Comparison of ENCODE assay signal across 21 mouse cellular contexts in genomic region chr14:102885240-102885598, GRCm38 (mm10).
A peak's percentile ranks its signal among the peaks of the same experiment; 100 is the strongest.
DNase-seq lines count a peak whose midpoint lies in the region; ATAC-seq lines count a peak whose summit lies in the region.
"Had no signal": no experiment of that assay in that cellular context is flagged by ENCODE, and none has a peak within 500 bp of the region (broad histone marks: within the 10 kb centered on the region; RNA-seq: fewer than 3 reads in every experiment).

No protein-coding gene starts in this region.

- WGBS in forebrain, embryonic 16.5 days = 96% methylated on average over 2 of the region's 2 CpGs
- 93% methylated on average over 2 of the region's 2 CpGs for WGBS in forebrain, embryonic 14.5 days
- WGBS in midbrain, embryonic 11.5 days = 95% methylated on average over 2 of the region's 2 CpGs
- WGBS in midbrain, embryonic 15.5 days = 88% methylated on average over 2 of the region's 2 CpGs
- WGBS in intestine, embryonic 16.5 days = 75% methylated on average over 2 of the region's 2 CpGs

- no peak for DNase-seq in forebrain, embryonic 14.5 days (ENCODE audit: low spot score)
- DNase-seq in midbrain, embryonic 11.5 days (ENCODE audit: low spot score, missing footprints) = peak; percentile 64
- DNase-seq in heart, adult 9 months (ENCODE audit: low spot score in 2 of 2) = no peak
- no peak for DNase-seq in thymus, postnatal 10 days (ENCODE audit: low spot score in 2 of 2)
- DNase-seq: adrenal gland, postnatal 10 days; cerebellum, adult 11 months; cerebellum, adult 8-10 months; cerebellum, postnatal 14 days; embryo, embryonic 11 days; gastrocnemius, postnatal 36 days; heart, postnatal 14 days had no signal

- H3K27me3 ChIP-seq in forebrain, embryonic 16.5 days (replicated peaks; ENCODE audit: control insufficient read depth, insufficient read depth, low read length) = no peaks in the 10 kb centered on the region
- no peaks in the 10 kb centered on the region for H3K27me3 ChIP-seq in forebrain, embryonic 14.5 days (replicated peaks; ENCODE audit: control insufficient read depth, insufficient read depth, low read length)
- no peaks in the 10 kb centered on the region for H3K27me3 ChIP-seq in midbrain, embryonic 11.5 days (ENCODE audit: control insufficient read depth, insufficient read depth, low read length)
- no peaks in the 10 kb centered on the region for H3K27me3 ChIP-seq in midbrain, embryonic 15.5 days (replicated peaks)
- H3K27me3 ChIP-seq in intestine, embryonic 16.5 days (replicated peaks; ENCODE audit: control insufficient read depth, insufficient read depth, low read length) = no peaks in the 10 kb centered on the region
- H3K27me3 ChIP-seq: embryonic facial prominence, embryonic 15.5 days; heart, embryonic 15.5 days; hindbrain, embryonic 13.5 days had no signal

- H3K9ac ChIP-seq in forebrain, embryonic 16.5 days (replicated peaks; ENCODE audit: low read depth, low read length) = no peak overlapping the region
- H3K9ac ChIP-seq in forebrain, embryonic 14.5 days (ENCODE audit: low read length) = no peak overlapping the region
- no peak overlapping the region for H3K9ac ChIP-seq in midbrain, embryonic 11.5 days (ENCODE audit: low read length)
- H3K9ac ChIP-seq in midbrain, embryonic 15.5 days = no peak overlapping the region
- H3K9ac ChIP-seq in intestine, embryonic 16.5 days (ENCODE audit: low read depth, low read length) = no peak overlapping the region
- H3K9ac ChIP-seq: embryonic facial prominence, embryonic 15.5 days; heart, embryonic 15.5 days; hindbrain, embryonic 13.5 days had no signal

- no peak overlapping the region for H3K4me2 ChIP-seq in forebrain, embryonic 16.5 days (ENCODE audit: low read length)
- no peak overlapping the region for H3K4me2 ChIP-seq in forebrain, embryonic 14.5 days (ENCODE audit: low read length)
- no peak overlapping the region for H3K4me2 ChIP-seq in midbrain, embryonic 11.5 days
- no peak overlapping the region for H3K4me2 ChIP-seq in midbrain, embryonic 15.5 days
- H3K4me2 ChIP-seq in intestine, embryonic 16.5 days (ENCODE audit: low read depth, low read length) = no peak overlapping the region
- H3K4me2 ChIP-seq: embryonic facial prominence, embryonic 15.5 days; heart, embryonic 11.5 days; heart, embryonic 15.5 days; hindbrain, embryonic 13.5 days had no signal

- no peaks in the 10 kb centered on the region for H3K9me3 ChIP-seq in forebrain, embryonic 16.5 days (ENCODE audit: control insufficient read depth, low read length)
- no peaks in the 10 kb centered on the region for H3K9me3 ChIP-seq in forebrain, embryonic 14.5 days (replicated peaks; ENCODE audit: control insufficient read depth, low read length)
- H3K9me3 ChIP-seq in midbrain, embryonic 11.5 days (ENCODE audit: control insufficient read depth, low read length) = no peaks in the 10 kb centered on the region
- no peaks in the 10 kb centered on the region for H3K9me3 ChIP-seq in midbrain, embryonic 15.5 days
- no peaks in the 10 kb centered on the region for H3K9me3 ChIP-seq in intestine, embryonic 16.5 days (ENCODE audit: control insufficient read depth, low read length)
- H3K9me3 ChIP-seq: embryonic facial prominence, embryonic 15.5 days; forebrain, embryonic 10.5 days; heart, embryonic 15.5 days; hindbrain, embryonic 13.5 days had no signal

- H3K27ac ChIP-seq in forebrain, embryonic 16.5 days (ENCODE audit: low read length) = no peak overlapping the region
- no peak overlapping the region for H3K27ac ChIP-seq in forebrain, embryonic 14.5 days (ENCODE audit: low read depth, low read length)
- no peak overlapping the region for H3K27ac ChIP-seq in midbrain, embryonic 11.5 days (ENCODE audit: low read depth, low read length)
- no peak overlapping the region for H3K27ac ChIP-seq in midbrain, embryonic 15.5 days
- no peak overlapping the region for H3K27ac ChIP-seq in intestine, embryonic 16.5 days (ENCODE audit: low read length)
- H3K27ac ChIP-seq: embryonic facial prominence, embryonic 15.5 days; forebrain, embryonic 10.5 days; heart, embryonic 15.5 days; hindbrain, embryonic 13.5 days; hindbrain, postnatal 0 days had no signal

- H3K4me1 ChIP-seq in forebrain, embryonic 16.5 days (replicated peaks; ENCODE audit: control insufficient read depth, insufficient read depth, low read length) = peaks cover 5% of the 10 kb centered on the region; the same call in 1 of the 2 replicates
- H3K4me1 ChIP-seq in forebrain, embryonic 14.5 days (ENCODE audit: control insufficient read depth, insufficient read depth, low read length) = no peaks in the 10 kb centered on the region; the same call in 1 of the 2 replicates
- H3K4me1 ChIP-seq in midbrain, embryonic 11.5 days (ENCODE audit: control insufficient read depth, insufficient read depth, low read length) = no peaks in the 10 kb centered on the region
- H3K4me1 ChIP-seq in midbrain, embryonic 15.5 days = no peaks in the 10 kb centered on the region
- H3K4me1 ChIP-seq in intestine, embryonic 16.5 days (ENCODE audit: control insufficient read depth, insufficient read depth, low read length) = 0 out of 2 replicates have a peak, but pooled peaks cover 3% of the 10 kb centered on the region
- H3K4me1 ChIP-seq: forebrain, embryonic 10.5 days; hindbrain, embryonic 13.5 days had no signal

- H3K36me3 ChIP-seq in forebrain, embryonic 16.5 days (ENCODE audit: control insufficient read depth, insufficient read depth) = no peaks in the 10 kb centered on the region
- H3K36me3 ChIP-seq in forebrain, embryonic 14.5 days (ENCODE audit: control insufficient read depth, insufficient read depth, low read length) = no peaks in the 10 kb centered on the region
- no peaks in the 10 kb centered on the region for H3K36me3 ChIP-seq in midbrain, embryonic 11.5 days (ENCODE audit: control insufficient read depth, insufficient read depth, low read length)
- no peaks in the 10 kb centered on the region for H3K36me3 ChIP-seq in midbrain, embryonic 15.5 days (replicated peaks)
- H3K36me3 ChIP-seq in intestine, embryonic 16.5 days (ENCODE audit: control insufficient read depth, insufficient read depth, low read length) = no peaks in the 10 kb centered on the region
- H3K36me3 ChIP-seq: embryonic facial prominence, embryonic 15.5 days; forebrain, embryonic 10.5 days; heart, embryonic 15.5 days; hindbrain, embryonic 13.5 days had no signal

- no peak overlapping the region for H3K4me3 ChIP-seq in forebrain, embryonic 16.5 days (replicated peaks; ENCODE audit: low read length)
- H3K4me3 ChIP-seq in forebrain, embryonic 14.5 days (ENCODE audit: low read depth, low read length) = no peak overlapping the region
- H3K4me3 ChIP-seq in midbrain, embryonic 11.5 days (ENCODE audit: low read depth, low read length) = no peak overlapping the region
- H3K4me3 ChIP-seq in midbrain, embryonic 15.5 days = no peak overlapping the region
- H3K4me3 ChIP-seq in intestine, embryonic 16.5 days (ENCODE audit: low read length) = no peak overlapping the region
- H3K4me3 ChIP-seq: embryonic facial prominence, embryonic 15.5 days; erythroblast, embryonic 14.5 days; forebrain, embryonic 10.5 days; heart, embryonic 15.5 days; hindbrain, embryonic 13.5 days had no signal

- ATAC-seq in forebrain, embryonic 16.5 days = 0 out of 2 replicates have a peak, but pooled peaks have one; percentile 16
- ATAC-seq in forebrain, embryonic 14.5 days = no peak
- no peak for ATAC-seq in midbrain, embryonic 11.5 days (ENCODE audit: low FRiP score)
- ATAC-seq in midbrain, embryonic 15.5 days (replicated peaks) = no peak
- ATAC-seq in intestine, embryonic 16.5 days = 0 out of 2 replicates have a peak, but pooled peaks have one; percentile 13
- ATAC-seq: hindbrain, postnatal 0 days had no signal

Comparison
In these comparisons a context has a peak if more than half of its experiments do, and no peak if none do; other contexts are left out.
1. ATAC-seq: peak in forebrain, embryonic 16.5 days (single experiment) and intestine, embryonic 16.5 days (single experiment); none in forebrain, embryonic 14.5 days (single experiment), midbrain, embryonic 11.5 days (single experiment) and midbrain, embryonic 15.5 days (single experiment).